Mouse (Mus musculus) neural tube, embryonic 11.5 days (tissue): ENCODE data around the gene Pxdc1. TPM values are rescaled to one million over a fixed set of nuclear protein-coding genes. Genes with fewer than 3 reads are reported as not detected.

Experiments
- ATAC-seq: fragments of 200-750 bp; cut with Nextera tagmentation; 2 replicates; pipeline ENCODE4 v1.8.0; 2017; ENCODE audit warnings: moderate number of reproducible peaks, mild to moderate bottlenecking, moderate TSS enrichment, moderate library complexity; ENCODE audit not compliant: insufficient read depth, low FRiP score, low TSS enrichment
- DNase-seq: peaks from one replicate; pipeline ENCODE4 v3.0.0-alpha.2; 2015; ENCODE audit warnings: low spot score
- H3K27ac ChIP-seq: fragments of 300-500 bp; sonication (generic); 2 replicates; pipeline ENCODE4 v1.5.1; 2014; ENCODE audit warnings: low read depth, mild to moderate bottlenecking, low read length
- H3K27me3 ChIP-seq: fragments of 300-500 bp; sonication (generic); 2 replicates; pipeline ENCODE4 v1.6.1; 2014; ENCODE audit warnings: mild to moderate bottlenecking, low read length, mixed read lengths; ENCODE audit not compliant: control insufficient read depth, insufficient read depth
- H3K36me3 ChIP-seq: fragments of 300-500 bp; sonication (generic); 2 replicates; pipeline ENCODE4 v1.6.1; 2014; ENCODE audit warnings: mild to moderate bottlenecking, low read length, moderate library complexity, mixed read lengths; ENCODE audit not compliant: control insufficient read depth, insufficient read depth
- H3K4me1 ChIP-seq: fragments of 300-500 bp; sonication (generic); 2 replicates; pipeline ENCODE4 v1.6.1; 2014; ENCODE audit warnings: low read length, mixed read lengths; ENCODE audit not compliant: control insufficient read depth, insufficient read depth
- H3K4me2 ChIP-seq: fragments of 300-500 bp; sonication (generic); 2 replicates; pipeline ENCODE4 v1.6.1; 2014; ENCODE audit warnings: low read depth, mild to moderate bottlenecking, moderate library complexity
- H3K4me3 ChIP-seq: fragments of 300-500 bp; sonication (generic); 2 replicates; pipeline ENCODE4 v1.5.1; 2014; ENCODE audit warnings: low read depth, low read length
- H3K9ac ChIP-seq: fragments of 300-500 bp; sonication (generic); 2 replicates; pipeline ENCODE4 v1.6.1; 2014; ENCODE audit warnings: mild to moderate bottlenecking, low read length
- H3K9me3 ChIP-seq: fragments of 300-500 bp; sonication (generic); 2 replicates; pipeline ENCODE4 v1.6.1; 2016; ENCODE audit warnings: low read length; ENCODE audit not compliant: control insufficient read depth
- polyA plus RNA-seq: library from polyadenylated mRNA; unstranded; fragments of >200 nt; fragmentation: Nextera tagmentation; extraction: Ambion mirVana; gene quantifications from 2 replicates; pipeline ENCODE4 v1.2.1, GENCODE M21; 2014

The Pxdc1 gene
- polyA plus RNA-seq, 1 experiment from 2014 or later: 2.5 TPM

- Histone ChIP-seq H3K4me2 (no peak overlapping the region), H3K27ac (no peak overlapping the region), H3K9me3 (no peaks in the 10 kb centered on the region), H3K9ac (no peak overlapping the region), H3K4me1 (no peaks in the 10 kb centered on the region), H3K27me3 (no peaks in the 10 kb centered on the region), H3K4me3 (no peak overlapping the region), H3K36me3 (no peaks in the 10 kb centered on the region)
- ATAC-seq (no peak), DNase-seq (no peak)
These were observed 56.5 kb downstream of the Pxdc1 start for GRCm38 (mm10) chr13:34596797-34597196.

Other genes starting within 250 kb of the Pxdc1 start
- gene Fam50b, start 81.4 kb upstream of the Pxdc1 start, polyA plus RNA-seq: not detected in 2 replicates
- 98.7 and 100.0 TPM in 2 replicates for gene Prpf4b, start 221.8 kb upstream of the Pxdc1 start, polyA plus RNA-seq